Mouse (Mus musculus) thymus, adult 2 months (tissue): ENCODE results near the gene Gse1.

ENCODE experiments used
- CTCF ChIP-seq: fragments of 200-500 bp; IDR thresholded peaks from 2 replicates; pipeline ENCODE4 v1.5.1; 2012; ENCODE audit warnings: mild to moderate bottlenecking, control low read depth, low read length, moderate library complexity, borderline replicate concordance; ENCODE audit not compliant: control insufficient read depth, poor library complexity, insufficient read depth; ENCODE audit errors: extremely low read depth
- POLR2A ChIP-seq: fragments of 200-500 bp; IDR thresholded peaks from 2 replicates; pipeline ENCODE4 v1.6.1; 2012; ENCODE audit warnings: mild to moderate bottlenecking, low read length, control low read depth, moderate library complexity; ENCODE audit not compliant: control insufficient read depth, poor library complexity, insufficient read depth; ENCODE audit errors: extremely low read depth

DNA sequence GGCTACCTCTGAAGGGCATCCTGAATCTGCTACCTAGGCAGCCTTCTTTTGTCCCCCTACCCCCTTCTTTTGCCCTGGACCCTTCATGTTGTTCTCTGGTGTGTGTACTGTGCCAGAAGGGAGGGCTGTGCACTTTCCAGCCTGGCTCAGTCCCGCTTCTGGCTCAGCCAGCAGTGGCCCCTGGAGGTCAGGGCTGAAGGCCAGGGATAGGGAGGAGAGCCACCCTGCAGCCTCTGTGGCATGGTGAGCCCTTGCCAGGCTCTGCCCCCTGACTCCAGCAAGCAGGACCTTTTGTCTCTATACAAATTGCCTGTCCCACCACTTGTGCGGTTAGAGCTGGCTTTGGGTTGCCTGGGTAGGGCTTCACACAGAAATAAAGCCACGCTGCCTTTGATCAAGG lies 85.4 kb downstream of the Gse1 start:
- no peak for TF ChIP-seq CTCF
- no peak for TF ChIP-seq POLR2A
